Mouse (Mus musculus): ENCODE measurements around the gene Abcb9.
A peak's percentile ranks its signal among the peaks of the same experiment; 100 is the strongest.

Gene Abcb9

DNA sequence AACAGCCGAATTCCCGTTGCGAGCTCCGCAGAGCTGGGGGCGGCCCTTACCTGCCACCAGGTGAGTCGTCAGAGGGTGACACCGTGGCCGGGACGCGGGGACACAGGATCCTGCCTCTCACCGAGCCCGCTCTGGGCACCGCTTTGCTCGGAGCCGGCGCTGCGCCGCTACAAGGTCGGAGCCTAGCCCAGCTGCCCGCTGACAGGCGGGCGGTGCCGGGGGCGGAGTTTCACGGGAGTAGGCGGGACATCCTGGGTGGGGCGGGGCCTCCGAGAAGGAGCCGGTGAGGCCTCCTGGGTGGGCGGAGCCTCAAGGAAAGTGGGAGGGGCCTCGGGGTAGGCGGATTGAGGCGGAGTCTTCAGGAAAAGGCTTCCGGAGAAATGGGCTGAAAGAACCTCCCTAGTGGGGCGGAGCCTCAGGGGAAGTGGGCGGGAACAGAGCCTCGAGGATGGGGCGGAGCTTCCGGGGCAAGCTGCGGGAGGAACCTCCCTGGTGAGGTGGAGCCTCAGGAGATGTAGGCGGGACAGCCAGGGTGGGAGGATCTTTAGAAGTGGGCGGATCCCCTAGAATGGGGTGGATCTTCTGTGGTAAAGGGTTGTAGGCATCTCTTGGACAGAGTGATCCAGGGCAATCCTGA is at the start of gene Abcb9:
Gene Abcb9, minus strand, starts transcription at position 203 of the 637 bp plus-strand sequence.
- DNase-seq (ENCODE audit: low read depth) = peak; percentile 95

GRCm38 (mm10) chr5:124138066-124138465 is 42.5 kb upstream of the Abcb9 start:
- no peak for DNase-seq (ENCODE audit: low read depth)

- DNase-seq (ENCODE audit: low read depth) = no peak
These were observed 38.7 kb upstream of the Abcb9 start for GRCm38 (mm10) chr5:124134261-124134660.

- no peak for DNase-seq (ENCODE audit: low read depth)
These were observed 29.5 kb upstream of the Abcb9 start for GRCm38 (mm10) chr5:124125093-124125492.

- DNase-seq (ENCODE audit: low read depth) = no peak
These were observed 26.8 kb upstream of the Abcb9 start for GRCm38 (mm10) chr5:124122357-124122756.

DNA sequence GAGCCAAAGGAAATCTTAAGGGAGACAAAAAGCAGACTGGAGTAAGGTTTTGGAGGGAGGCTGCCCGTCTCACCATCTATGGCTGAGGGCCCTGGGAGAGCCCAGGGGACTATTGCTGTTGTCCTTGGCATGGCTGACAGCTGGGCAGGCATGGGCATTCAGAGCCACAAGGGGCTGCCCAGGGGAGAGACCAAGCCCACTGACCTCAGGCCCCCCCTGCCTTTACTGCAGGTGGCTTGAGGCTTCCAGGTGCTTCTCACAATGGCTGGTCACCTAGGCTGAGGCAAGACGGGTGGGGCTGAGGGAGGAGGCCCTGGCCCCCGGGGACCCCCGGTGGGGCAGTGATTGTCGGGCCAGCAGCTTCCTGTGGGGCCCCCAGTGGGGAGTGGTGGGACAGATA is 23.6 kb upstream of the Abcb9 start:
- DNase-seq (ENCODE audit: low read depth) = no peak

DNA sequence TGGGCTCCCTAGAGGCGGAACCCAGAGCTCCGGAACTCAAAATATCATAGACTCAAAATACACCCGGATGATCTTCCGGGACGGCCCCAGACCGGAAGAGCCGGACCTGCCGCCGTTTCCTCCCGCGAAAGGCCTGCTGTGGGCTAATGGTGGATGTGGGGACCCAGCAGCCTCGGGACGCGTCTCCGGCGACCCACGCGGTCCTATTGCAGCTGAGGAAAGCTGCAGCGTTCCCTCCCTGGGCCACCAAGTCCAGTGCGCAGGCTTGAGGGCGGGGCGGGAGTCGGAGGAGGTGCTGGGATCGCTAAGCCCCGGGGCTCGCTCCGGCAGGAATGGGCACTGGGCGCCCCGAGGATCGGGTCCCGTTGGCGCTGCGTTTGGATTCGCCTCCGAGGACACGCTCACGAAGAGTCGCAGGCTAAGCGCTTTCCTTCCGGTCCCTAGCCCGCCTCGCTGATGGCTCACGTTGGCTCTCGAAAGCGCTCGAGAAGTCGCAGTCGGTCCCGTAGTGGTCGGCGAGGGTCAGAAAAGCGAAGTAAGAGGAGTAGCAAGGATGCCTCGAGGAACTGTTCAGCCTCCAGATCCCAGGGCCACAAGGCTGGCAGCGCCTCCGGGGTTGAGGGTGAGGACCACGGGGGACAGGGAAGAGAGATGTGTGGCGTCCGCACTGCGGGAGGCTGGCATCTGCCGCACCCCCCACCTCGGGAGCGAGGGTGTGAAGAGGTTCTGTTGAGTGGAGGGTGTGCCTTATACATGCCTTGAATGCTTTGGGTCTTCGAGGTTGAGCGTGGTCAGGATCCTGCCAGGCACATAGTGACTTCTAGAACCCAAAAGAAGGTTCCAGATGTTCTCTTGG is 20.6 kb upstream of the Abcb9 start, which contains the start of gene Arl6ip4:
Gene Arl6ip4, plus strand, starts transcription at position 100 of the 856 bp plus-strand sequence.
- peak; percentile 83 for DNase-seq (ENCODE audit: low read depth)

DNA sequence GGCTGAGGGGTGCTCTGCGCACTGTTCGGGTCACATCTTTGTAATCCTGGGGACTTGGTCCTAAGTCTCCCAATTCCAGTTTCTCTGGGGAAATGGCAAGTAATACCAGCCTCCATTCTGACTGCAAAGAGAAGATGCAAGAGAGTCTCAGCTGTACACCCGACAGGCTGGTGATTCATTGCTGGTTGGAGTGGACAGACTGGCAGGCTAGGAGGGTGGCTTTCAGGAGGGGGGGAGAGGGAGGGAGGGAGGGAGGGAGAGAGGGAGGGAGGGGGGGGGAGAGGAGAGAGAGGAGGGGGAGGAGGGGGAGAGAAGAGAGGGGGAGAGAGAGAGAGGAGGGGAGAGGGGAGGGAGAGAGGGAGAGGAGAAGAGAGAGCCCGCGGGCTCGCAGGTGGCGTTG is 19.9 kb upstream of the Abcb9 start:
- DNase-seq (ENCODE audit: low read depth) = peak; percentile 35

- DNase-seq (ENCODE audit: low read depth) = no peak
These were observed 18.9 kb upstream of the Abcb9 start for GRCm38 (mm10) chr5:124114276-124115025.

- DNase-seq (ENCODE audit: low read depth) = peak; percentile 74
These were observed 17.4 kb upstream of the Abcb9 start for GRCm38 (mm10) chr5:124113030-124113429.

- DNase-seq (ENCODE audit: low read depth) = no peak
These were observed 16.9 kb upstream of the Abcb9 start for GRCm38 (mm10) chr5:124112531-124112930.

DNA sequence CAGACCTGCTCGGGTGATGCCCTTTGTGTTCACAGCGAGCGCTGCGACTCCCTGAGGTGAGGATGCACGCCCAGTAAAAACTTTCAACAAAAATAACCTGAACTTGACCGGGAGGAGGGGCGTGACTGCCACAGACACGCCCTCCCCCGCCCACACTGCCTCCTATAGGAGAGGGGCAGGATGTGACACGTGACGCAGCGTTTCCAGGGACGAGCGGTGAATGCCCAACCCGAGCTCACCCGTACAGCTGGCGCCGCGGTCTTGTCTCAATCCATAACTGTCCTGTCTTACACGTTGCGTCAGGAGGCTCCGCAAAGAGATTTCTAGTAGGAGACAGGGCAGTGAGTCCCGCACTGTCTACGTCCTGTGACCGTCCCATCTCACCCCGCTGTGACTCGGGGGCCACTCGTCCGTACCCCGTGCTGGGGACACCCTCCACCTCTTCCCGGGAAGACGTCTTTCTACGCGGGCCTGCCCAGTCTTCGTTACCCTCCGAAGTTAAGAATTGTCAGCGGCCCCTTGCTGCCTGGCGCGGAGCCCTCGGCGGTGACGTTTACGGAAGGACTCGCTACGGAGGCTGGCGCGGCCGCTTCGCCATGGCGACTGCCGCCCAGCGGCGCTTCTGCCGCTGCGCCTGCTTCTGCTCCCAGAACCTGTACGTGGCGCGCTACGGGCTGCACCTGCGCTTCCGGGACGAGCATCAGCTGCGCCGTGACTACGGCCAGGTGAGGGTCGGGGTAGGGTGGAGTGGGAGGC is 16.3 kb upstream of the Abcb9 start, which contains the start of gene Ogfod2:
Gene Ogfod2, plus strand, starts transcription at position 556 of the 756 bp plus-strand sequence.
- DNase-seq (ENCODE audit: low read depth) = peak; percentile 99

- peak; percentile 86 for DNase-seq (ENCODE audit: low read depth)
These were observed 15.6 kb upstream of the Abcb9 start for GRCm38 (mm10) chr5:124111077-124111741.

DNA sequence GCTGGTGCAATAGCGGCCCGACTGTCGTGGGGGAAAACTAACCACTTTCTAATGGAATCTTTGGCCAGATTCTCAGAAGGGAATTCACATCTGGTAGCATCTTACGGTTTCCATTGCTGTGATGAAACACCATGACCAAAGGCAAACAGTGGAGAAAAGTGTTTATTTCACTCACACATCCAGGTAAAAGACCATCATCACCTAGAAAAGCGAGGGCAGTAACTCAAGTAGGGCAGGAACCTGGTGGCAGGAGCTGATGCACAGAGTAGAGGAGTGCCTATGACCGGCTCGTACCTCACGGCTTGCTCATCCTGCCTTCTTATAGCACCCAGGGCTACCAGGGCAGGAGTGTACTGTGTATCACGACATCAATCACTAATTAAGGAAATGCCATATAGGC is 8.0 kb upstream of the Abcb9 start:
- DNase-seq (ENCODE audit: low read depth) = no peak

- DNase-seq (ENCODE audit: low read depth) = no peak
These were observed 7.4 kb upstream of the Abcb9 start for GRCm38 (mm10) chr5:124103020-124103419.

DNA sequence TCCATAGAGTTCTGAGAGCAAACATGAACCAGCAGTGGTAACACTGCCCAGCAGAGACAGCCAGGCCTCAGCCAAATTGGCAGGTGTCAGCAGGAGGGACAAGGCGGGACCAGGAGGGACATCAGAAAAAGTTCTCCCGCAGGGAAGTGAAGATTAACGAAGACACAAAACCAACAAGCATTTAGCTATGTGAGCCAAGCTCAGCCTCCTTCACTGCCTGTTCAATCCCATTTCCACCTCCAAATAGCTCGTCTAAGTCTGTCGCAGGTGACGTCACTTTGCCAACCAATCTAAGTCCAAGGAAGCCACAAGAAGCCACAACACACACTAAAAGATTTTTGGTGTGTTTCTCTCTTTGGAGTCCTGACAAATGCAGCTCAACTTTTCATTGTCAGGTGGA is 6.7 kb upstream of the Abcb9 start:
- DNase-seq (ENCODE audit: low read depth) = no peak

GRCm38 (mm10) chr5:124100128-124101044 is 4.8 kb upstream of the Abcb9 start:
- DNase-seq (ENCODE audit: low read depth) = no peak

DNA sequence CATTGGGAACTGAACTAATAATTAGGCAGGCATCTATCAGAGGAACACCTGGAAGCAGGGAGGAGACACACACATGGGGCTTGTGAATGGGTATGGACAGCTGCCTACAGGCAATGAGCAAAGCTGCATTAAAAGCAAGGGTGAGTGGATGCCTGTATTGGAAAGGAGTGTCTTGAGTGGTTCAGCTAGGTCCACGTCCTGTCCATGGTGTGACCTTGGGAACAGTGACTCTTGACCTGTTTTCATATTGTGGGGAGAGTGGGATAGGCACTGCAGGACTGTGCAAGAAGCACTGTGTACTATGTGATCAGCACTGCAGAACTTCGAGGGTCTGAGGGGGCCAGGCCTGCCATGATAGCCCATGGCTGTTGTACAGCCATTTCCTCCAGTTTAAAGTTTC is 3.3 kb upstream of the Abcb9 start:
- DNase-seq (ENCODE audit: low read depth) = no peak

GRCm38 (mm10) chr5:124095077-124095581 is 469 bp downstream of the Abcb9 start:
- DNase-seq (ENCODE audit: low read depth) = no peak

Measured in naive thymus-derived CD4-positive, alpha-beta T cell, adult 2 months (primary cell).